Mouse (Mus musculus): ENCODE data around the gene Rnase9. TPM values are rescaled to one million over a fixed set of nuclear protein-coding genes. Genes with fewer than 3 reads are reported as not detected.

Gene Rnase9
- polyA plus RNA-seq, 1 experiment: not detected

Other genes with a start within 250 kb of the Rnase9 start
- not detected in 2 replicates for gene Ccnb1ip1, start 234.1 kb downstream of the Rnase9 start, polyA plus RNA-seq (2012; rRNA removed)
- 55.8 and 64.0 TPM in 2 replicates for gene Parp2, start 234.0 kb downstream of the Rnase9 start, polyA plus RNA-seq (2012; rRNA removed)
- gene Tep1, start 171.3 kb downstream of the Rnase9 start, polyA plus RNA-seq (2012; rRNA removed): 25.3 and 29.5 TPM in 2 replicates
- gene Klhl33, start 144.4 kb downstream of the Rnase9 start, polyA plus RNA-seq (2012; rRNA removed): 1.7 and 2.5 TPM in 2 replicates
- gene Osgep, start 117.0 kb downstream of the Rnase9 start, polyA plus RNA-seq (2012; rRNA removed): 75.6 and 84.0 TPM in 2 replicates
- gene Apex1, start 116.9 kb downstream of the Rnase9 start, polyA plus RNA-seq (2012; rRNA removed): 56.6 and 59.1 TPM in 2 replicates
- gene Pip4p1, start 111.0 kb downstream of the Rnase9 start, polyA plus RNA-seq (2012; rRNA removed): 79.4 and 104 TPM in 2 replicates
- 49.9 and 64.9 TPM in 2 replicates for gene Pnp, start 110.8 kb downstream of the Rnase9 start, polyA plus RNA-seq (2012; rRNA removed)
- 45.7 and 54.1 TPM in 2 replicates for gene Gm49342, start 97.4 kb downstream of the Rnase9 start, polyA plus RNA-seq (2012; rRNA removed)
- gene Pnp2, start 85.9 kb downstream of the Rnase9 start, polyA plus RNA-seq (2012; rRNA removed): 2.6 and 3.7 TPM in 2 replicates
- gene Rnase10, start 34.1 kb downstream of the Rnase9 start, polyA plus RNA-seq (2012; rRNA removed): 0.28 and 0.41 TPM in 2 replicates
- gene Rnase11, start 8.3 kb upstream of the Rnase9 start, polyA plus RNA-seq (2012; rRNA removed): not detected in 2 replicates
- gene Rnase12, start 15.8 kb upstream of the Rnase9 start, polyA plus RNA-seq (2012; rRNA removed): 0.32 TPM in 1 of 2 replicates, not detected in the other
- 0.06 TPM in 1 of 2 replicates, not detected in the other for gene Olfr750, start 32.6 kb upstream of the Rnase9 start, polyA plus RNA-seq (2012; rRNA removed)
- 373 and 403 TPM in 2 replicates for gene Rnase4, start 49.2 kb upstream of the Rnase9 start, polyA plus RNA-seq (2012; rRNA removed)
- gene Ang, start 49.3 kb upstream of the Rnase9 start, polyA plus RNA-seq (2012; rRNA removed): 60.1 and 64.0 TPM in 2 replicates
- 0.04 and 0.06 TPM in 2 replicates for gene Eddm3b, start 72.6 kb upstream of the Rnase9 start, polyA plus RNA-seq (2012; rRNA removed)
- gene Rnase6, start 82.0 kb upstream of the Rnase9 start, polyA plus RNA-seq (2012; rRNA removed): 7.1 and 8.3 TPM in 2 replicates
- gene Rnase1, start 104.9 kb upstream of the Rnase9 start, polyA plus RNA-seq (2012; rRNA removed): 0.30 and 0.40 TPM in 2 replicates
- gene Rnase2b, start 120.4 kb upstream of the Rnase9 start, polyA plus RNA-seq (2012; rRNA removed): not detected in 2 replicates
- not detected in 2 replicates for gene Ang2, start 157.3 kb upstream of the Rnase9 start, polyA plus RNA-seq (2012; rRNA removed)
- gene Ear14, start 161.5 kb upstream of the Rnase9 start, polyA plus RNA-seq (2012; rRNA removed): not detected in 2 replicates
- gene Rnase2a, start 214.2 kb upstream of the Rnase9 start, polyA plus RNA-seq (2012; rRNA removed): 0.12 TPM in 1 of 2 replicates, not detected in the other